Mouse (Mus musculus) spleen, postnatal 14 days (tissue): Measurements from ENCODE around the gene Lrig1.

Experiments used
- DNase-seq, 2 experiments: peaks; one replicate each; pipeline ENCODE4 v3.0.0; 2021 to 2022; ENCODE audit warnings: low spot score in 2 of 2

The Lrig1 gene

GRCm38 (mm10) chr6:94676840-94677239 is 23.1 kb downstream of the Lrig1 start:
- DNase-seq: no peak

- DNase-seq: no peak
Observed at GRCm38 (mm10) chr6:94676300-94676699, 23.7 kb downstream of the Lrig1 start.

- no peak for DNase-seq
Observed at GRCm38 (mm10) chr6:94672426-94672825, 27.5 kb downstream of the Lrig1 start.

- no peak for DNase-seq
Observed at GRCm38 (mm10) chr6:94669370-94669769, 30.6 kb downstream of the Lrig1 start.

- no peak for DNase-seq
Observed at GRCm38 (mm10) chr6:94668204-94668863, 31.6 kb downstream of the Lrig1 start.

GRCm38 (mm10) chr6:94667131-94667530 is 32.8 kb downstream of the Lrig1 start:
- DNase-seq: no peak

- no peak for DNase-seq
Observed at GRCm38 (mm10) chr6:94666432-94667119, 33.4 kb downstream of the Lrig1 start.

GRCm38 (mm10) chr6:94665677-94666076 is 34.3 kb downstream of the Lrig1 start:
- no peak for DNase-seq

GRCm38 (mm10) chr6:94665248-94665647 is 34.7 kb downstream of the Lrig1 start:
- DNase-seq: no peak

GRCm38 (mm10) chr6:94664000-94664399 is 36.0 kb downstream of the Lrig1 start:
- DNase-seq: no peak

- no peak for DNase-seq
Observed at GRCm38 (mm10) chr6:94661923-94662322, 38.0 kb downstream of the Lrig1 start.

- DNase-seq: no peak
Observed at GRCm38 (mm10) chr6:94661321-94661720, 38.6 kb downstream of the Lrig1 start.

- DNase-seq: no peak
Observed at GRCm38 (mm10) chr6:94659886-94660333, 40.0 kb downstream of the Lrig1 start.

GRCm38 (mm10) chr6:94658136-94658480 is 41.9 kb downstream of the Lrig1 start:
- no peak for DNase-seq

GRCm38 (mm10) chr6:94657204-94658135 is 42.5 kb downstream of the Lrig1 start:
- no peak for DNase-seq

GRCm38 (mm10) chr6:94655818-94656478 is 44.0 kb downstream of the Lrig1 start:
- DNase-seq: no peak

GRCm38 (mm10) chr6:94653388-94654316 is 46.3 kb downstream of the Lrig1 start:
- no peak for DNase-seq

- DNase-seq: no peak
Observed at GRCm38 (mm10) chr6:94652659-94653213, 47.2 kb downstream of the Lrig1 start.

- no peak for DNase-seq
Observed at GRCm38 (mm10) chr6:94651541-94651940, 48.4 kb downstream of the Lrig1 start.

GRCm38 (mm10) chr6:94649637-94650036 is 50.3 kb downstream of the Lrig1 start:
- no peak for DNase-seq
